Mouse (Mus musculus) ES-E14 (cell line): ENCODE results near the gene Hephl1. TPM values are rescaled to one million over a fixed set of nuclear protein-coding genes. Genes with fewer than 3 reads are reported as not detected.

Experiments used
- DNase-seq: peaks from one replicate; pipeline ENCODE4 v3.0.0-alpha.2; 2013; ENCODE audit warnings: low read depth, low spot score
- H3K27ac ChIP-seq: 2 replicates; pipeline ENCODE4 v1.5.1; 2012; ENCODE audit warnings: low read depth, mild to moderate bottlenecking, low read length, moderate library complexity, mixed read lengths; ENCODE audit not compliant: poor library complexity, insufficient read depth, severe bottlenecking
- H3K36me3 ChIP-seq: 2 replicates; pipeline ENCODE4 v1.6.1; 2012; ENCODE audit warnings: mild to moderate bottlenecking, low read length, moderate library complexity, mixed read lengths; ENCODE audit not compliant: control insufficient read depth, poor library complexity, insufficient read depth, severe bottlenecking
- H3K4me1 ChIP-seq, 2 experiments: fragments of 150-350 bp in 1 of 2; sonication (generic) in 1 of 2; 2 replicates each; pipeline ENCODE4 v1.6.1; 2012; ENCODE audit warnings: low read length in 2 of 2, mild to moderate bottlenecking in 1 of 2, mixed read lengths in 1 of 2; ENCODE audit not compliant: control insufficient read depth in 2 of 2, insufficient read depth in 2 of 2, poor library complexity in 1 of 2
- H3K4me3 ChIP-seq, 2 experiments: fragments of 150-350 bp in 1 of 2; sonication (generic) in 1 of 2; 2 replicates each; pipeline ENCODE4 v1.5.1; 2012; ENCODE audit warnings: low read length in 2 of 2, low read depth in 1 of 2, mild to moderate bottlenecking in 1 of 2, mixed read lengths in 1 of 2; ENCODE audit not compliant: insufficient read depth in 1 of 2, poor library complexity in 1 of 2, severe bottlenecking in 1 of 2
- H3K9ac ChIP-seq: 2 replicates; pipeline ENCODE4 v1.6.1; 2012; ENCODE audit warnings: low read depth, mild to moderate bottlenecking, low read length, mixed read lengths; ENCODE audit not compliant: poor library complexity, insufficient read depth, severe bottlenecking
- H3K9me3 ChIP-seq: fragments of 150-350 bp; sonication (generic); 2 replicates; pipeline ENCODE4 v1.6.1; 2012; ENCODE audit warnings: low read depth, mild to moderate bottlenecking, low read length; ENCODE audit not compliant: control insufficient read depth, insufficient read depth
- CHD2 ChIP-seq: IDR thresholded peaks from 2 replicates; pipeline ENCODE4 v1.6.1; 2014; ENCODE audit warnings: mild to moderate bottlenecking, low read depth, low read length, inconsistent platforms
- HCFC1 ChIP-seq: IDR thresholded peaks from 2 replicates; pipeline ENCODE4 v1.6.1; 2012; ENCODE audit warnings: low read length, inconsistent platforms, borderline replicate concordance; ENCODE audit not compliant: insufficient read depth
- MAFK ChIP-seq: IDR thresholded peaks from 2 replicates; pipeline ENCODE4 v1.6.1; 2014; ENCODE audit warnings: mild to moderate bottlenecking, low read depth, low read length, inconsistent platforms; ENCODE audit not compliant: insufficient read depth
- ZC3H11A ChIP-seq: IDR thresholded peaks from 2 replicates; pipeline ENCODE4 v1.6.1; 2012; ENCODE audit warnings: low read depth, mild to moderate bottlenecking, inconsistent platforms, low read length, borderline replicate concordance
- ZNF384 ChIP-seq: IDR thresholded peaks from 2 replicates; pipeline ENCODE4 v1.6.1; 2012; ENCODE audit warnings: low read depth, low read length, inconsistent platforms
- in situ Hi-C, 2 experiments: fragments of 600-800 bp; cut with MboI; formaldehyde crosslinking; loops; one replicate each; pipeline ENCODE4 v1.15.1; 2025; ENCODE audit warnings: low sequenced_read_pairs in 2 of 2, inconsistent platforms in 1 of 2; ENCODE audit not compliant: unreplicated experiment in 2 of 2
- total RNA-seq: library from RNA; depleted of rRNA; stranded (reverse); fragments of 300-350 nt; gene quantifications from 2 replicates; pipeline ENCODE4 v1.2.3, GENCODE M21; 2012

Gene Hephl1
- total RNA-seq, 1 experiment, result 0.09 TPM

GRCm38 (mm10) chr9:15020561-15021080, 91.3 kb downstream of the Hephl1 start:
- H3K4me3 ChIP-seq, result no peak overlapping the region
- no peak overlapping the region for H3K9ac ChIP-seq
- H3K4me1 ChIP-seq, result peaks cover 0 to 14% of the 10 kb centered on the region in 2 experiments; a peak in 2 of 4 replicates
- H3K36me3 ChIP-seq, result no peaks in the 10 kb centered on the region; the same call in 1 of the 2 replicates
- no peak for DNase-seq
- no peak overlapping the region for H3K27ac ChIP-seq
- no peaks in the 10 kb centered on the region for H3K9me3 ChIP-seq
- no peak for TF ChIP-seq ZC3H11A
- no peak for TF ChIP-seq ZNF384
- no peak for TF ChIP-seq MAFK
- no peak for TF ChIP-seq HCFC1
- in situ Hi-C loops, result loop anchor here in 1 of 2 experiments (25.0 kb wide), 1 partner anchor 158 kb away; the partner anchor contains the start of gene Gpr83

DNA sequence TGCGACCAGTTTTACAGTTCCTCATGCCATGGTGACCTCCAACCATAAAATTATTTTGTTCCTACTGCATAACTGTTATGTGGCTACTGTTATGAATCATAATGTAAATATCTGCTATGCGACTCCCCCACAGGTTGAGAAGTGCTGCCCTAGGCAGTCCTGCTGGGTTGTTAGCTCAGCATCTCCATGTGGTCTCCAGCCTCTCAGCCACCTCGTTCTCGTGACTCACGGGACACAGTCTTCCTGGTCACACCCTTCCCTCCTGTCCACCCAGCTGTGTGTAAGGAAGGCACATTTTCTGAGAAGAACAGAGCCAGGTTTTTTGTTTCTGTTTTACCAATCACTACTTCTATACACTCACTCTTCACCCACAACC, 93.2 kb downstream of the Hephl1 start:
- TF ChIP-seq ZC3H11A (no peak), HCFC1 (no peak), CHD2 (no peak), MAFK (no peak), ZNF384 (no peak)
- Histone ChIP-seq H3K36me3 (no peaks in the 10 kb centered on the region; the same call in 1 of the 2 replicates), H3K4me1 (peaks cover 0 to 12% of the 10 kb centered on the region in 2 experiments; a peak in 2 of 4 replicates), H3K9ac (no peak overlapping the region), H3K4me3 (no peak overlapping the region), H3K27ac (no peak overlapping the region), H3K9me3 (no peaks in the 10 kb centered on the region)
- in situ Hi-C loops, result loop anchor here (10.0 to 25.0 kb wide), 2 partner anchors 154 to 156 kb away; partner anchors contain the start of gene Gpr83 (in 2 of the 2)
- no peak for DNase-seq

GRCm38 (mm10) chr9:15017791-15018755, 93.8 kb downstream of the Hephl1 start:
- Histone ChIP-seq H3K27ac (no peak overlapping the region), H3K36me3 (no peaks in the 10 kb centered on the region; the same call in 1 of the 2 replicates), H3K9me3 (no peaks in the 10 kb centered on the region), H3K9ac (no peak overlapping the region), H3K4me3 (no peak overlapping the region), H3K4me1 (peaks cover 0 to 10% of the 10 kb centered on the region in 2 experiments; a peak in 2 of 4 replicates)
- in situ Hi-C loops, result loop anchor here (10.0 to 25.0 kb wide), 2 partner anchors 153 to 156 kb away; partner anchors contain the start of gene Gpr83 (in 2 of the 2)
- TF ChIP-seq MAFK, result no peak
- no peak for TF ChIP-seq ZC3H11A
- no peak for TF ChIP-seq HCFC1
- no peak for TF ChIP-seq CHD2
- no peak for TF ChIP-seq ZNF384
- DNase-seq, result no peak

DNA sequence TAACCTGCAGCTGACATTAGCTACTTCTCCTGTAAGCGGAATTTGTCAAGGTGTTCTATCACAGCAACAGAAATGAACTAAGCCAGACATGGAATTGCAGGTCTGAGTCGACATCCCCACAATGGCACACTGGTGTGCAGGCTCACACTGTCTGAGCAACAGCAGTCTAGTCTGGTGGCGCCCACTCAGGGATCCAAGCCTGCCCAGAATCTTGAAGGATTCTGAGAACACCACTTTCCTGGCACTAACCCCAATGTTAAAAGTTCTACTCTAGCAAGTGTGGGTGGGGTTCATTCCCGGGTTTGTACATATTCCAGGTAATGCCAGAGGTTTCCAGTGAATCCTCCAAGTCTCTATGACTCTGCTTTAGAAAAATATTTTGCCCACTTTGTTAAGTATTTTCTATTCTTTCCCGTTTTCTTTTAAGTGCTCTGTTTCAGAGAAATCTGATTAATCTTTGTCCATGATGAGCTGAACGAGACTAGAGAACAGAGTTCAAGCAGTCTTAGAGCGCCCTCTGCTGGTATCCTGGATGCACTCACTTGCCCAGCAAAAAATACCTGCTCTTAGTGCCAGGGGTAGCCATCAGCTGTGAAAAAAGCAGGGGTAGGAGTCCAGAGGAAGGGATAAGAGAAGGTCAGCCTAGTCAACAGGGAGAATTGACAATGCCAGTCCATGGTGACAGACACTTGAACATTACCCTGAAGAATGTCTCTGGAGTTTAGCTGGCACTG, 96.5 kb downstream of the Hephl1 start:
- peak; percentile 77 for DNase-seq
- in situ Hi-C loops, result loop anchor here (10.0 to 25.0 kb wide), 2 partner anchors 151 to 153 kb away; partner anchors contain the start of gene Gpr83 (in 2 of the 2)
- Histone ChIP-seq H3K27ac (no peak overlapping the region), H3K4me3 (no peak overlapping the region), H3K36me3 (no peaks in the 10 kb centered on the region), H3K4me1 (no peaks in the 10 kb centered on the region), H3K9me3 (no peaks in the 10 kb centered on the region), H3K9ac (no peak overlapping the region)
- no peak for TF ChIP-seq CHD2
- peak; percentile 92; the same call in 1 of the 2 replicates for TF ChIP-seq ZC3H11A
- no peak for TF ChIP-seq MAFK
